Mouse (Mus musculus): ENCODE results near the gene Slc15a1.

Gene Slc15a1

DNA sequence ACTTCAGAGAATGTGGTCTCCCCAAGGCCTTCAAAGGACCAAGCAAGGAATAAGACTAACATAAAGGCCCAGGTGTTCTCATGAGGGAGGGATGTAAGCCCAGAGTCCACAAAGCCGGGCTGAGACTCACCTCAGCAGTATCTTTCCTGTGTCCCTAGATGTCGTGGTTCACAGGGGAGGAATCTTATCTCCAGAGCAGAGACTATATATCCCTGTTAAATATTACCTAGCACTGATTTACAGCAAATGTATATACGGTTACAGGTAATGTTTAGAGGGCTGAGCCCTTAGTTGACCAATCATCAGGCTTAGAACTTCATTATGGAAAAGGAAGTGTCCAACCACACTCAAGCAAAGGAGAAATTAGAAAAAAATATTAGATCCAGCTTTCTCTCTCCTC, 11.3 kb downstream of the Slc15a1 start:
- no peak for DNase-seq (ENCODE audit: low spot score)

GRCm38 (mm10) chr14:121492328-121492727, 12.7 kb downstream of the Slc15a1 start:
- DNase-seq (ENCODE audit: low spot score) = no peak

GRCm38 (mm10) chr14:121485722-121486121, 19.3 kb downstream of the Slc15a1 start:
- DNase-seq (ENCODE audit: low spot score) = no peak

DNA sequence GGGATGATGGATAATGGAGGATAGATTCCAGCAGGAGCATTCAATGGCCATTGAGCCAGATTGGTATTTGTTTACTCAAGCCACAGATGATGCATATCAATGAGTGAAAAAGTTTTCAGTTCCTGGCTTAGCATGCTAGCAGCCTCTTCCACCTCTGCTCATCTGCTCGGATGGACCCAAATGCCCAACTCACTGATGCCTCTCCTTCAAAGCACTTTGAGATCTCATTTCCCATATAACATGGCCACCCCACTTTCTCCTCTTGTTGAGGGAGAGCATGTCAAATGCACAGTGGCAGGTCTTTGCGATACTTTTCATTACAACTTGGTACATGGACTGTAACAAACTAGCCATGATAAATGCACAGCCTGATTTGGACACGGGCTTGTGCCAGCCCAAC, 20.6 kb downstream of the Slc15a1 start:
- no peak for DNase-seq (ENCODE audit: low spot score)

GRCm38 (mm10) chr14:121482181-121482580, 22.9 kb downstream of the Slc15a1 start:
- DNase-seq (ENCODE audit: low spot score) = no peak

GRCm38 (mm10) chr14:121481591-121481990, 23.5 kb downstream of the Slc15a1 start:
- no peak for DNase-seq (ENCODE audit: low spot score)

GRCm38 (mm10) chr14:121479096-121479495, 26.0 kb downstream of the Slc15a1 start:
- no peak for DNase-seq (ENCODE audit: low spot score)

- DNase-seq (ENCODE audit: low spot score) = no peak
Measured at GRCm38 (mm10) chr14:121477925-121478693, 26.9 kb downstream of the Slc15a1 start.

GRCm38 (mm10) chr14:121473869-121474268, 31.2 kb downstream of the Slc15a1 start:
- no peak for DNase-seq (ENCODE audit: low spot score)

- DNase-seq (ENCODE audit: low spot score) = no peak
Measured at GRCm38 (mm10) chr14:121471545-121472121, 33.4 kb downstream of the Slc15a1 start.

DNA sequence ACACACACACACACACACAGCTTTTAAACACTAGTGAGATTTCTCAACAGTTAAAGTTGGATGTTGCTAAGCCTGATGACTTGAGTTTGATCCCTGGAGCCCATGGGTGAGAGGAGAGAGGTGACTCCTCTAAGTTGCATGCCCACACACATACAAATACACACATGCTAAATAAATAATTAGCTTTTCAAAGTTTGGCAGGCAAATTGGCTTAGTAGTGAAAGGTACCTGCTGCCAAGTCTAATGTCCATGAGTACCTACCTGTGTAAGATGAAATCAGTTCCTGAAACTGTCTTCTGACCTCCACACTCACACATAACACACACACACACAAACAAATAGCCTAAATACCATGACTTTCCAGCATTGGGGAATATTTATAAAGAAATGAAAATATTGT, 35.5 kb downstream of the Slc15a1 start:
- DNase-seq (ENCODE audit: low spot score) = no peak

DNA sequence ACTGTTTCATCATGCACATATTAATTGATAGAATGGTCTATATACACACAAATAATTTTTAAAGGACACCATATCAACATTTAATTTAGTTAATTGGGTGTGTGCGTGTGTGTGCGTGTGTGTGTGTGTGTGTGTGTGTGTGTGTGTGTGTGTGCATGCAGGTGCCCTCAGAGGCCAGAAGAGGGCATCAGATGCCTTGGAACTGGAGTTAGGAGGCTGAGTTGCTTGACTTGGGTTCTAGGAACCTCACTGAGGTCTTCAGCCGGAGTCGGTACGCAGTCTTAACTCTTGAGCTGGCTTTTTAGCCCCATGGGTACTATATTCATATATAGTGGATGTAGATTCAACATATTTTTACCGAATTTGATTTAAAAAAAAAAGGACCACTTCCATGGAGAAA, 37.4 kb downstream of the Slc15a1 start:
- no peak for DNase-seq (ENCODE audit: low spot score)

DNA sequence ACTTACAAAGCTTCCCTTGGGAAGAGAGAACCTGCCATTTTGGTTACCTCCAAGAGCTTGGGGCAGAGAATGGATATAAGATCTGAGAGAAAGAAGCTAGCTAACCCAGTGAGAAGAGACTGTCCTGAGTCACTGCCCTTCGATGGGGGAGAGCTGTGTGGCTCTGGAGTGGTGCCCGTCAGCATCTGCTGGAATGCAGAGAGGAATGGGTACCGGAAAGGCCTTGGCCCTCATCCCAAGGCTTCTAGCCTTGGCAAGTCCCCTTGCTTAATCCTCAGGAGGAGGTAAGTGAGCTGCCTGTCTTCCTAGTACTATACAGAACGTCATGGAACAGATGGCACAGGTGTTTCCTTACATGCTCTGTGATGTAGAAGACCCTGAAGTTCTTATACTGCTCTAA, 38.6 kb downstream of the Slc15a1 start:
- no peak for DNase-seq (ENCODE audit: low spot score)

DNA sequence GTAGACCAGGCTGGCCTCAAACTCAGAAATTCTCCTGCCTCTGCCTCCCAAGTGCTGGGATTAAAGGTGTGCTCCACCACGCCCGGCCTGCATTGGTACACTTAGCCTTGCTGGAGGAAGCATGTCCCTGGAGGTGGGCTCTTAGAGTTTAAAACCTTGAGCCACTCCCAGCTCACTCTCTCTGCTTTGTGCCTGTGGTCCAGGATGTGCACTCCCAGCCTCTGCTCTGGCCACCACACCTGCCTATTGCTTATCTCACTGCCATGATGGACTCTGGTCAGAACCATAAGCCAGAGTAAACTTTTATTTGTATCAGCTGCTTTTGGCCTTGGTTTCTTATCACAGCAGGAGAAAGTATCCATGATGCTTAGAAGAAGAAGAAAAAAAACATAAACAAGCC, 40.7 kb downstream of the Slc15a1 start:
- DNase-seq (ENCODE audit: low spot score) = no peak

DNA sequence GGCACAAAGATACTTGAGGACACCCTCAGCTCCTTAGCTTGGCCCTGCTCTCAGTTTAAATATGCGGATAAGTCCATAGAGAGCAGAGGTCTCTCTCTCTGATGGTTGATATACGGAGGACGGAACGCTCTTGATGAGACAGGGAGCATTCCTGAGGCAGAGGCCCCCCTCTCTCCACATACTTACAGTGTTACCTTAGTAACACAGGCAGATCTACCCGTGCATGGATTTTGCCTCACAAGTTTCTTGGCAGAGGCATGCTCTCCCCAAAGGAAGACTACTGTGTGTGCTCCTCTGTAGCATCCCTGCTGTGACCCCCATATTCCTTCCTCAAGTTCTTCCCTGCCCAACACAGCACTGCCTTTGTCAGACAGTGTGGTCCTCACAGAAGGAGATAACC, 42.3 kb downstream of the Slc15a1 start:
- no peak for DNase-seq (ENCODE audit: low spot score)

GRCm38 (mm10) chr14:121460966-121461365, 44.1 kb downstream of the Slc15a1 start:
- DNase-seq (ENCODE audit: low spot score) = no peak

GRCm38 (mm10) chr14:121458521-121458920, 46.5 kb downstream of the Slc15a1 start:
- DNase-seq (ENCODE audit: low spot score) = no peak

GRCm38 (mm10) chr14:121457536-121457935, 47.5 kb downstream of the Slc15a1 start:
- DNase-seq (ENCODE audit: low spot score) = no peak

- DNase-seq (ENCODE audit: low spot score) = no peak
Measured at GRCm38 (mm10) chr14:121456416-121457285, 48.4 kb downstream of the Slc15a1 start.

GRCm38 (mm10) chr14:121455976-121456375, 49.1 kb downstream of the Slc15a1 start:
- DNase-seq (ENCODE audit: low spot score) = no peak

DNA sequence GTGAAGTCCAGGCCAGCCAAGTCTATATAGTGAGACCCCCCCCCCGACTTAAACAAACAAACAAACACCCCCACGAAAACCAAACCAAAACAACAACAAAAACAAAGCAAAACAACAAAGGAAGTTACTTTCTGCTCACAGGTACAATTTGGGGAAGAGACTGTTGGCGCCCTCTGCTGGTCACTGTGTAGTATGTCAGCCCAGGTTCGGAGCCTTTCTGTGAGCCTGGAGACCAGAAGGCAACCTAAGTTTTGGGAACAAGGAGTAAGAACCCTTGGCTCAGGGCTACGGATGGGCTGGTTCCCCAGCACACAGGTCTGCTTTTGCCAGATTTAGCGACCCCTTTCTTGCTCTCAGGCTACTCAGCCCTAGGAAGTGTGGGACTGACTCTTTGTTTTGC, 49.5 kb downstream of the Slc15a1 start:
- DNase-seq (ENCODE audit: low spot score) = no peak

- no peak for DNase-seq (ENCODE audit: low spot score)
Measured at GRCm38 (mm10) chr14:121453130-121453529, 51.9 kb downstream of the Slc15a1 start.

- no peak for DNase-seq (ENCODE audit: low spot score)
Measured at GRCm38 (mm10) chr14:121452227-121452626, 52.8 kb downstream of the Slc15a1 start.
